Mouse (Mus musculus): Measurements from ENCODE around the gene Hnrnpdl.

GRCm38 (mm10) chr5:100005896-100006295 lies 33.6 kb downstream of the Hnrnpdl start:
- no peak for TF ChIP-seq POLR2A (IDR thresholded peaks at IDR 0.05; ENCODE audit: insufficient read depth, low read depth, low read length)
- TF ChIP-seq EP300 (IDR thresholded peaks at IDR 0.05; ENCODE audit: insufficient read depth, low read depth, low read length), result no peak

Data from heart, adult 2 months (tissue).